Mouse (Mus musculus): ENCODE measurements around the gene Pithd1. TPM values are rescaled to one million over a fixed set of nuclear protein-coding genes. Genes with fewer than 3 reads are reported as not detected.
A peak's percentile ranks its signal among the peaks of the same experiment; 100 is the strongest.

Gene Pithd1
- polyA plus RNA-seq, 1 experiment from 2014 or later = 67.6 TPM

- H3K4me3 ChIP-seq (ENCODE audit: low read depth, low read length) = no peak overlapping the region
- H3K27me3 ChIP-seq (ENCODE audit: control insufficient read depth, insufficient read depth, low read length) = no peaks in the 10 kb centered on the region
- H3K9me3 ChIP-seq (ENCODE audit: control insufficient read depth, low read length) = no peaks in the 10 kb centered on the region
- WGBS = 91% methylated on average over 5 of the region's 5 CpGs
- H3K27ac ChIP-seq (ENCODE audit: low read depth, low read length) = no peak overlapping the region
- ATAC-seq (replicated peaks; ENCODE audit: low FRiP score) = no peak
- no peaks in the 10 kb centered on the region for H3K4me1 ChIP-seq (replicated peaks; ENCODE audit: control insufficient read depth, insufficient read depth, low read length)
- DNase-seq (ENCODE audit: low spot score) = no peak
- H3K36me3 ChIP-seq (ENCODE audit: control insufficient read depth, insufficient read depth, low read length) = peaks cover 16% of the 10 kb centered on the region
- H3K9ac ChIP-seq (ENCODE audit: low read length) = no peak overlapping the region
- H3K4me2 ChIP-seq (ENCODE audit: low read depth, low read length, severe bottlenecking) = no peak overlapping the region
Measured at GRCm38 (mm10) chr4:136004107-136004675, 17.1 kb upstream of the Pithd1 start.

- Histone ChIP-seq H3K36me3 (ENCODE audit: control insufficient read depth, insufficient read depth, low read length) (no peaks in the 10 kb centered on the region), H3K9ac (ENCODE audit: low read length) (no peak overlapping the region), H3K27ac (ENCODE audit: low read depth, low read length) (no peak overlapping the region), H3K4me2 (ENCODE audit: low read depth, low read length, severe bottlenecking) (no peak overlapping the region), H3K4me1 (replicated peaks; ENCODE audit: control insufficient read depth, insufficient read depth, low read length) (no peaks in the 10 kb centered on the region), H3K27me3 (ENCODE audit: control insufficient read depth, insufficient read depth, low read length) (no peaks in the 10 kb centered on the region), H3K9me3 (ENCODE audit: control insufficient read depth, low read length) (no peaks in the 10 kb centered on the region), H3K4me3 (ENCODE audit: low read depth, low read length) (no peak overlapping the region)
- ATAC-seq (replicated peaks; ENCODE audit: low FRiP score) (no peak), DNase-seq (ENCODE audit: low spot score) (no peak)
- WGBS = 86% methylated on average over 4 of the region's 4 CpGs
Measured at GRCm38 (mm10) chr4:135995118-135995517, 8.1 kb upstream of the Pithd1 start.

- no peak for DNase-seq (ENCODE audit: low spot score)
- Histone ChIP-seq H3K27me3 (ENCODE audit: control insufficient read depth, insufficient read depth, low read length) (no peaks in the 10 kb centered on the region), H3K4me2 (ENCODE audit: low read depth, low read length, severe bottlenecking) (no peak overlapping the region), H3K27ac (ENCODE audit: low read depth, low read length) (no peak overlapping the region), H3K36me3 (ENCODE audit: control insufficient read depth, insufficient read depth, low read length) (no peaks in the 10 kb centered on the region), H3K4me1 (replicated peaks; ENCODE audit: control insufficient read depth, insufficient read depth, low read length) (no peaks in the 10 kb centered on the region), H3K9me3 (ENCODE audit: control insufficient read depth, low read length) (no peaks in the 10 kb centered on the region), H3K9ac (ENCODE audit: low read length) (no peak overlapping the region), H3K4me3 (ENCODE audit: low read depth, low read length) (no peak overlapping the region)
- 94% methylated on average over 6 of the region's 6 CpGs for WGBS
- ATAC-seq (replicated peaks; ENCODE audit: low FRiP score) = no peak
Measured at GRCm38 (mm10) chr4:135993941-135994340, 6.9 kb upstream of the Pithd1 start.

- ATAC-seq (replicated peaks; ENCODE audit: low FRiP score) (no peak), DNase-seq (ENCODE audit: low spot score) (no peak)
- no peak overlapping the region for H3K27ac ChIP-seq (ENCODE audit: low read depth, low read length)
- no peaks in the 10 kb centered on the region for H3K9me3 ChIP-seq (ENCODE audit: control insufficient read depth, low read length)
- WGBS = 67% methylated on average over 9 of the region's 9 CpGs
- H3K36me3 ChIP-seq (ENCODE audit: control insufficient read depth, insufficient read depth, low read length) = no peaks in the 10 kb centered on the region; the same call in 1 of the 2 replicates
- peak overlapping the region; percentile 90 for H3K4me3 ChIP-seq (ENCODE audit: low read depth, low read length)
- H3K27me3 ChIP-seq (ENCODE audit: control insufficient read depth, insufficient read depth, low read length) = no peaks in the 10 kb centered on the region
- H3K4me2 ChIP-seq (ENCODE audit: low read depth, low read length, severe bottlenecking) = peak overlapping the region; percentile 64; the same call in 1 of the 2 replicates
- H3K9ac ChIP-seq (ENCODE audit: low read length) = peak overlapping the region; percentile 91
- H3K4me1 ChIP-seq (replicated peaks; ENCODE audit: control insufficient read depth, insufficient read depth, low read length) = peaks cover 8% of the 10 kb centered on the region
Measured at GRCm38 (mm10) chr4:135987714-135988113, 650 bp upstream of the Pithd1 start.

- Histone ChIP-seq H3K27ac (ENCODE audit: low read depth, low read length) (peak overlapping the region; percentile 62), H3K4me2 (ENCODE audit: low read depth, low read length, severe bottlenecking) (peak overlapping the region; percentile 64), H3K27me3 (ENCODE audit: control insufficient read depth, insufficient read depth, low read length) (no peaks in the 10 kb centered on the region), H3K9ac (ENCODE audit: low read length) (peak overlapping the region; percentile 91), H3K4me3 (ENCODE audit: low read depth, low read length) (peak overlapping the region; percentile 90), H3K4me1 (replicated peaks; ENCODE audit: control insufficient read depth, insufficient read depth, low read length) (peaks cover 8% of the 10 kb centered on the region), H3K36me3 (ENCODE audit: control insufficient read depth, insufficient read depth, low read length) (no peaks in the 10 kb centered on the region; the same call in 1 of the 2 replicates), H3K9me3 (ENCODE audit: control insufficient read depth, low read length) (no peaks in the 10 kb centered on the region)
- 8% methylated on average over 23 of the region's 23 CpGs for WGBS
- ATAC-seq (replicated peaks; ENCODE audit: low FRiP score) = peak; percentile 22; the same call in 1 of the 2 replicates
- no peak for DNase-seq (ENCODE audit: low spot score)
Measured at GRCm38 (mm10) chr4:135986301-135986942, 642 bp downstream of the Pithd1 start.

- no peaks in the 10 kb centered on the region for H3K27me3 ChIP-seq (ENCODE audit: control insufficient read depth, insufficient read depth, low read length)
- H3K4me2 ChIP-seq (ENCODE audit: low read depth, low read length, severe bottlenecking) = peak overlapping the region; percentile 64
- ATAC-seq (replicated peaks; ENCODE audit: low FRiP score) (no peak), DNase-seq (ENCODE audit: low spot score) (no peak)
- H3K9me3 ChIP-seq (ENCODE audit: control insufficient read depth, low read length) = no peaks in the 10 kb centered on the region
- H3K27ac ChIP-seq (ENCODE audit: low read depth, low read length) = no peak overlapping the region
- WGBS = 95% methylated on average over 7 of the region's 7 CpGs
- H3K4me3 ChIP-seq (ENCODE audit: low read depth, low read length) = peak overlapping the region; percentile 90
- H3K4me1 ChIP-seq (replicated peaks; ENCODE audit: control insufficient read depth, insufficient read depth, low read length) = peaks cover 8% of the 10 kb centered on the region
- H3K9ac ChIP-seq (ENCODE audit: low read length) = peak overlapping the region; percentile 91
- H3K36me3 ChIP-seq (ENCODE audit: control insufficient read depth, insufficient read depth, low read length) = no peaks in the 10 kb centered on the region; the same call in 1 of the 2 replicates
Measured at GRCm38 (mm10) chr4:135985769-135986168, 1.3 kb downstream of the Pithd1 start.

- H3K4me2 ChIP-seq (ENCODE audit: low read depth, low read length, severe bottlenecking) = no peak overlapping the region
- ATAC-seq (replicated peaks; ENCODE audit: low FRiP score) = no peak
- 94% methylated on average over 5 of the region's 5 CpGs for WGBS
- no peak overlapping the region for H3K9ac ChIP-seq (ENCODE audit: low read length)
- no peak overlapping the region for H3K27ac ChIP-seq (ENCODE audit: low read depth, low read length)
- peaks cover 8% of the 10 kb centered on the region for H3K4me1 ChIP-seq (replicated peaks; ENCODE audit: control insufficient read depth, insufficient read depth, low read length)
- no peaks in the 10 kb centered on the region for H3K9me3 ChIP-seq (ENCODE audit: control insufficient read depth, low read length)
- no peaks in the 10 kb centered on the region for H3K27me3 ChIP-seq (ENCODE audit: control insufficient read depth, insufficient read depth, low read length)
- H3K36me3 ChIP-seq (ENCODE audit: control insufficient read depth, insufficient read depth, low read length) = no peaks in the 10 kb centered on the region; the same call in 1 of the 2 replicates
- H3K4me3 ChIP-seq (ENCODE audit: low read depth, low read length) = no peak overlapping the region
- DNase-seq (ENCODE audit: low spot score) = no peak
Measured at GRCm38 (mm10) chr4:135985193-135985592, 1.9 kb downstream of the Pithd1 start.

GRCm38 (mm10) chr4:135984556-135984955 lies 2.5 kb downstream of the Pithd1 start:
- Histone ChIP-seq H3K27ac (ENCODE audit: low read depth, low read length) (no peak overlapping the region), H3K4me2 (ENCODE audit: low read depth, low read length, severe bottlenecking) (no peak overlapping the region), H3K4me3 (ENCODE audit: low read depth, low read length) (no peak overlapping the region), H3K27me3 (ENCODE audit: control insufficient read depth, insufficient read depth, low read length) (no peaks in the 10 kb centered on the region), H3K9ac (ENCODE audit: low read length) (no peak overlapping the region), H3K4me1 (replicated peaks; ENCODE audit: control insufficient read depth, insufficient read depth, low read length) (peaks cover 8% of the 10 kb centered on the region), H3K36me3 (ENCODE audit: control insufficient read depth, insufficient read depth, low read length) (no peaks in the 10 kb centered on the region; the same call in 1 of the 2 replicates), H3K9me3 (ENCODE audit: control insufficient read depth, low read length) (no peaks in the 10 kb centered on the region)
- no peak for DNase-seq (ENCODE audit: low spot score)
- ATAC-seq (replicated peaks; ENCODE audit: low FRiP score) = no peak
- 90% methylated on average over 5 of the region's 5 CpGs for WGBS

Data from forebrain, embryonic 11.5 days (tissue).